Mouse (Mus musculus) brain, embryonic 18.5 days (tissue): ENCODE results near the gene Krt16.
"Not testable (repeated sequence)": the region's sequence is repeated elsewhere in the genome, so short reads cannot be mapped to it uniquely, and the experiment has no call there.

Source experiments
- DNase-seq: peaks from one replicate; pipeline ENCODE4 v3.0.0-alpha.2; 2012; ENCODE audit warnings: low read depth, low spot score

Krt16 gene

GRCm38 (mm10) chr11:100257967-100258366 lies 9.3 kb upstream of the Krt16 start:
- no peak for DNase-seq

GRCm38 (mm10) chr11:100255514-100255913 lies 6.8 kb upstream of the Krt16 start:
- DNase-seq = no peak

GRCm38 (mm10) chr11:100254360-100255090 lies 5.8 kb upstream of the Krt16 start:
- DNase-seq = no peak

- DNase-seq = not testable (repeated sequence)
These were observed 2.2 kb downstream of the Krt16 start for GRCm38 (mm10) chr11:100246471-100246870.

- not testable (repeated sequence) for DNase-seq
These were observed 8.4 kb downstream of the Krt16 start for GRCm38 (mm10) chr11:100240272-100240671.

GRCm38 (mm10) chr11:100221741-100222140 lies 27.0 kb downstream of the Krt16 start:
- DNase-seq = no peak

GRCm38 (mm10) chr11:100219304-100219703 lies 29.4 kb downstream of the Krt16 start:
- DNase-seq = no peak

- DNase-seq = no peak
These were observed 40.2 kb downstream of the Krt16 start for GRCm38 (mm10) chr11:100208542-100208941.

- no peak for DNase-seq
These were observed 41.2 kb downstream of the Krt16 start, which contains the start of gene Krt14 for GRCm38 (mm10) chr11:100207498-100207897. Krt14 (minus strand) TSS chr11:100207548.

- no peak for DNase-seq
These were observed 45.3 kb downstream of the Krt16 start for GRCm38 (mm10) chr11:100203448-100203847.

GRCm38 (mm10) chr11:100202906-100203305 lies 45.8 kb downstream of the Krt16 start:
- DNase-seq = no peak

GRCm38 (mm10) chr11:100200104-100200820 lies 48.4 kb downstream of the Krt16 start:
- no peak for DNase-seq

GRCm38 (mm10) chr11:100198666-100199065 lies 50.0 kb downstream of the Krt16 start:
- no peak for DNase-seq
